Mouse (Mus musculus): ENCODE data around the gene Gm28374.
A peak's percentile ranks its signal among the peaks of the same experiment; 100 is the strongest.

Gene Gm28374

DNA sequence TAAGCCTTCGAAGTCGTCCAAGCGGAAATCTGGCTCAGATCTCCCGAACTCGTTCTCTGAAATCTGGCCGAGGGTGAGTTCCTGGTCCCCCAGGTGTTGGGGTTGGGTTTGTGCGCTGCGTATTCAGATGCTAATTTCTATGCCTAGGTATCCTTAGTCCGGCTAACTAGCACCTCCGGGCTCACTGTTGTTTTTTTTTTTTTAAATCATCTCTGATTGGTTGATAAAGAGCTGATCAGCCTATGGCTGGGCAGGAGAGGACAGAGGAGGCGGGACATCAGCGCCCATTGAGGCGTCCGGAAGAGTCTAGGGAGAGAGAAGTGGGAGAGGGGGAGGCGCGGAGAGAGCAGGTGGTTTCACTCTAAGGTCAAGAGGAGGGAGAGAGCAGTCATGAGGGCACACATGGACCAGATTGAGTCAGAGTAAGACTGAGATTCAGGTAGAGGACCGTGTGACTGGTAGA lies 3.4 kb upstream of the Gm28374 start:
- DNase-seq (ENCODE audit: low spot score in 2 of 2) = peak; percentile 66 to 80

DNA sequence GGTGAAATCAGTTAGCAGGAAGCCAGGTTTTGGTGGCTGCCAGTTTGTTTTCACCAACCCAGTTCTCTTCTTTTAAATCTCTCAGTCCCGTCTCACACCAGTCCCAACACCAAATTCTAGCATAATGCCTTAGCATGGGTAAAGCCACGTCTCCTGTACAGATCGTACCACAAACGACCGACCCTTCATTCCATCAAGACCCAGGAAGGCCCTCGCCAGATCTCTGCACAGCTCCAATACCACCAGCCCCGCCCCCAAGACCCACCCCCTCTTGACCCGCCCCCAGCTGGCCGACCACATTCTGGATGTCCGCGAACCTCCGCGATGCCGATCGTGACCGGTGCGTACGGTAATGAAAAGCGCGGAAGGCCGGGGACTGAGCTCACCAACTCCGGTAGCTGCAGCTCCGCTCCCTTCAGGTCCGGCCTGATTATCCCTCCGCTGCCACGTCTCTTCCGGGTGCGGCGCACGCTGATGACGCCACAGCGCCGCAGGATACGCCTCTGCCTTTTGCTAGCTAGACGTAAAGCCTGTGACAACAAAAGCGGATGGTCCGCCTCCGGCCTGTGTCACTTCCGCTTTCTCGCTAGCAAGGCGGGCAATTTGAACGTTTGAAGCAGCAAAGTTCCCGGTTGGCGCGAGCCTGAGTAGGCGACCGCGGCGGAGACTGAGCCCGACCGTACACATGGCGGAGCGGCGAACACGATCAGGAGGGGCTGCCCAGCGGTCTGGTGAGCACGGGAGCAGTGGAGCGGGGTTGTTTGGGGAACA lies 2.6 kb upstream of the Gm28374 start, which contains the start of the genes Zfpl1 and Cdca5:
Zfpl1 (minus strand) TSS at position 479 of the 771 bp plus-strand sequence.
Cdca5 (plus strand) TSS at position 506 of the 771 bp plus-strand sequence.
- peak; percentile 96 to 97 for DNase-seq (ENCODE audit: low spot score in 2 of 2)

GRCm38 (mm10) chr19:6079983-6080480 lies 2.0 kb downstream of the Gm28374 start, which contains the start of gene Tmem262:
Tmem262 (plus strand) TSS chr19:6080033.
- no peak for DNase-seq (ENCODE audit: low spot score in 2 of 2)

- DNase-seq (ENCODE audit: low spot score in 2 of 2) = peak; percentile 83
Measured at GRCm38 (mm10) chr19:6076564-6077393, 5.3 kb downstream of the Gm28374 start, which contains the start of gene Vps51. Vps51 (minus strand) TSS chr19:6077231.

- no peak for DNase-seq (ENCODE audit: low spot score in 2 of 2)
Measured at GRCm38 (mm10) chr19:6073889-6074288, 8.2 kb downstream of the Gm28374 start.

GRCm38 (mm10) chr19:6071261-6071660 lies 10.8 kb downstream of the Gm28374 start:
- no peak for DNase-seq (ENCODE audit: low spot score in 2 of 2)

- DNase-seq (ENCODE audit: low spot score in 2 of 2) = no peak
Measured at GRCm38 (mm10) chr19:6070571-6071250, 11.3 kb downstream of the Gm28374 start.

DNA sequence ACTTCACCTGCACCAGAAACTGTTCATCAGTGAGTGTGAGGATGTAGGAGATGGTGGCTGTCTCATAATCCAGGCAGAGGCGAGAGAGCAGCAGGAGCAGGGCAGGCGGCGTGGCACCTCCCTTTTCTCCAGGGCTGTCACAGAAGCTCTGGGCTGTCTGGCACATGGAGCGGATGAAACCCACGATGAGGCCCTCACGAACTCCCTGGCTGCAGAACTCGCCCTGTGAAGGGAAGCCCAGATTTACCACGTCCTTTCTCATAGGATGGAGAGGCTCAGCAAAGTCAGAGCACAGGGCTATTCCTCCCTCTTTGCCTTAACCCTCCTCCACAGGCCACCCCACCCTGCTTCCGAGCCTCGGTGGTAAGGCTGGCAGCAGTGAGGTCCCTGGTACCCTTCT lies 12.2 kb downstream of the Gm28374 start:
- DNase-seq (ENCODE audit: low spot score in 2 of 2) = no peak

DNA sequence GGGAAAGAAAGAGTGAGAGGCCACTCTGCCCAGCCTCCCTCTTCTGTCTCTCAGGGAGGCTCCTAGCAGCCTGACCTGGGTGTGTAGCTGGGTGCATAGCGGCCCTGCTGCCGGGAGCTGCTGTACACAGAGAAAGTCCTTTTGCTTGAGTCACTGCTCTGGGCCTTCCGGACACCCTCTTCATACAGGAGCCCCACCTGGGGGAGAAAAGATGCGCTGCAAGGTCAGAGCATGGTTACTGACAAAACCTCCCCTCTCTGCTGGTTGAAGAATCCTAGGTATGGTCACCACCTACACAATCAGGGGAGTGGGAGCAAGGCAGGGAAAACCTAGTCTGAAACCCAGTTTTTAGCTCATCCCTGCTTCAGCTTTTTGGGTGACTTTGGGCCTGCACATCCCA lies 13.1 kb downstream of the Gm28374 start:
- no peak for DNase-seq (ENCODE audit: low spot score in 2 of 2)

DNA sequence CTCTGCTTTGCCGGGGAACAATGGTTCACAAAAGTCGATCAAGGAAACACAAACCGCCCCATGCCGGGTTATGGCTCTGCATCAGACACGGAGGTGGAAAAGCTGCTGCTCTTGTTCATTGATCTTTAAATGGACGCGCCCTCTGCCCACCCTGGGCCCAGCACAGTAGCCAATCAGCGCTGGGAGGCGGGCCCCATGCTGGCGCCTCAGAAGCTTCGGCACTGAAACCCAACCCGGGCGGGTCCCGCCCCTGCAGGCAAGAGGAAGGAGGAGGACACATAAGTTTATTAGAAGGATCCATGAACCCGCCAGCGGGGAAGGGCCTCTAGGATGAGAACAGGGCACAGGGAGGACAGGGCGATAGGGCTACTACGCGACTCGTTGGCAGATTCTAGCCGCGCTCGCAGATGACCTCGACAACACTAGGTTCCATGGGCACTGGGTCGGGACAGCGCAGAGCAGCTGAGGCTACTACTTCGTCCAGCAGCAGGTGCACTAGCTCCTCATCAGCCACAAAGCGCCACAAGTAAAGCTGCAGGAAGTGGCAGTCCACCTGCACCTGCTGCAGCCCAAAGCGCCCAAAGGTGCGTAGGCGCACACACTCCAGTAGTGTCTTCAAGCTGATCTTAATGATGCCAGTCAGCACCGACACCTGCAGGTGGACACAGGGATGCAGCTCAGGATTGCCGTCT lies 14.2 kb downstream of the Gm28374 start, which contains the start of gene Tm7sf2:
Tm7sf2 (minus strand) TSS at position 650 of the 692 bp plus-strand sequence.
- peak; percentile 91 to 93 for DNase-seq (ENCODE audit: low spot score in 2 of 2)

GRCm38 (mm10) chr19:6067011-6067723 lies 14.9 kb downstream of the Gm28374 start:
- DNase-seq (ENCODE audit: low spot score in 2 of 2) = peak; percentile 77 to 84

GRCm38 (mm10) chr19:6066571-6066970 lies 15.5 kb downstream of the Gm28374 start:
- no peak for DNase-seq (ENCODE audit: low spot score in 2 of 2)

DNA sequence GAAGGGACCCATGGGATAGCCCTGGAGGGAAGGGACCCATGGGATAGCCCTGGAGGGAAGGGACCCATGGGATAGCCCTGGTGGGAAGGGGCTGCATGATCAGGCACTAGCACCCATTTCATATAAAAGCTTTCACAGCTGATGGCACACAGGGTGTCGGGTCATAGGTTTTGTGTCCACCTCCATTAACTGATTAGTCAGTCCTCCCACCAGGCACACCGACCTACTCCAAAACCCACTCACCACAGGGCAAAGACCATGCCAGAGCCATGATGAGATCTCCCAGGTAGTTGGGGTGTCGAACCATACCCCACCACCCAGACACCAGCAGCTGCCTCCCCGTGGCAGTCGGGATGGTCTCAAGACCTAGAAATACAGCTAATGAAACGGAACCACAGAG lies 19.0 kb downstream of the Gm28374 start:
- no peak for DNase-seq (ENCODE audit: low spot score in 2 of 2)

- no peak for DNase-seq (ENCODE audit: low spot score in 2 of 2)
Measured at GRCm38 (mm10) chr19:6062418-6062817, 19.6 kb downstream of the Gm28374 start.

- peak; percentile 79 for DNase-seq (ENCODE audit: low spot score in 2 of 2)
Measured at GRCm38 (mm10) chr19:6061641-6062302, 20.3 kb downstream of the Gm28374 start.

DNA sequence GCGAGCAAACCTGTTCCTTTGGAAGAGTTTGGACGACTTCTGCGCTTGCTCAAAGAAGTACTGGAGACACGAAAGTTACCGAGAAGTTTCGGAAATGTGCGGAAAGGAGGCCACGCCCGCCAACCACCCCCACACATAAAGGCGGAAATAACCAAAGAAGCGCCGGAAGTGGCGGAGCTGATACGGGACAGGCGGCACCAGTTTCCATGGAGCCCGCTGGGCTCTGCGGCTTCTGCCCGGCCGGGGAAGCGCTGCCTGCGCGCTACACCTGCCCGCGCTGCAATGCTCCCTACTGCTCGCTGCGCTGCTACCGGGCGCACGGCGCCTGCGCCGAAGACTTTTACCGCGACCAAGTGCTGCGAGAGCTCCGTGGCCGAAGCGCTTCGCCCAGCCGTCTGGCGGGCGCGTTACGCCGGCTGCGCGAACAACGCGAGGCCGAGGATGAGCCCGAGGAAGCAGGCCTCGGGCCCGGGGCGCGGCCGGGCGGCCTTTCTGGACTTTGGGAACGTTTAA lies 21.0 kb downstream of the Gm28374 start, which contains the start of gene Znhit2:
Znhit2 (plus strand) TSS at position 172 of the 513 bp plus-strand sequence.
- peak; percentile 94 to 96 for DNase-seq (ENCODE audit: low spot score in 2 of 2)

- DNase-seq (ENCODE audit: low spot score in 2 of 2) = no peak
Measured at GRCm38 (mm10) chr19:6058966-6059365, 23.1 kb downstream of the Gm28374 start.

DNA sequence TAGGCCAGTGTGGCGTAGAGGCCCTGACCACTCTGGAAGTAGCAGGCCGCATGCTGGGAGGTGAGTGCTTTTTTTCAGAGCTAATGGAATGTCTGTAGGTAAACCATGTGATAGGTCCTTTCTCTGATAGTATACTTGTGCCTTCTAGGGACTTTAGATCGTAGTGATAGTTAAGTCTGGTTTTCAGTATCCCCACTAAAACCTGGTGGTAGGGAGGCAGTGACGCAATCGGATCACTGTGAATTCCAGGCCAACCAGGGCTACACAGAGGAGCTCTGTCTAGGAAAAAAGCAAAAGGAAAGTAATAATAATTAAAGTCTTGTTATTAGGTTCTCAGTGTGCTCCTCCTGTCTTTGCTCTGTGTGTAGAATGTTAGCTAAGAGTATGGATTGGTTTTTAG lies 23.5 kb downstream of the Gm28374 start:
- DNase-seq (ENCODE audit: low spot score in 2 of 2) = no peak

Data from spleen, postnatal 36 days (tissue).